Mouse (Mus musculus) liver, embryonic 15.5 days (tissue): ENCODE data around the gene Bag2. TPM values are rescaled to one million over a fixed set of nuclear protein-coding genes. Genes with fewer than 3 reads are reported as not detected.

ENCODE experiments used
- ATAC-seq: fragments of 200-750 bp; cut with Nextera tagmentation; 2 replicates; pipeline ENCODE4 v1.8.0; 2017; ENCODE audit warnings: moderate number of reproducible peaks, mild to moderate bottlenecking, moderate library complexity; ENCODE audit not compliant: insufficient read depth
- H3K27ac ChIP-seq: fragments of 300-500 bp; sonication (generic); replicated peaks from 2 replicates; pipeline ENCODE4 v1.5.1; 2015; ENCODE audit warnings: mild to moderate bottlenecking, inconsistent platforms
- H3K27me3 ChIP-seq: fragments of 300-500 bp; sonication (generic); 2 replicates; pipeline ENCODE4 v1.6.1; 2015; ENCODE audit warnings: mild to moderate bottlenecking, inconsistent platforms
- H3K36me3 ChIP-seq: fragments of 300-500 bp; sonication (generic); replicated peaks from 2 replicates; pipeline ENCODE4 v1.6.1; 2015; ENCODE audit warnings: moderate library complexity, mild to moderate bottlenecking, inconsistent platforms
- H3K4me1 ChIP-seq: fragments of 300-500 bp; sonication (generic); replicated peaks from 2 replicates; pipeline ENCODE4 v1.6.1; 2015; ENCODE audit warnings: inconsistent platforms
- H3K4me2 ChIP-seq: fragments of 300-500 bp; sonication (generic); 2 replicates; pipeline ENCODE4 v1.6.1; 2015; ENCODE audit warnings: moderate library complexity, mild to moderate bottlenecking, inconsistent platforms
- H3K4me3 ChIP-seq: fragments of 300-500 bp; sonication (generic); replicated peaks from 2 replicates; pipeline ENCODE4 v1.5.1; 2015; ENCODE audit warnings: mild to moderate bottlenecking, inconsistent platforms
- H3K9ac ChIP-seq: fragments of 300-500 bp; sonication (generic); 2 replicates; pipeline ENCODE4 v1.6.1; 2015; ENCODE audit warnings: moderate library complexity, mild to moderate bottlenecking, inconsistent platforms
- H3K9me3 ChIP-seq: fragments of 300-500 bp; sonication (generic); replicated peaks from 2 replicates; pipeline ENCODE4 v1.6.1; 2016; ENCODE audit warnings: inconsistent platforms
- WGBS: fragments of 180-500 bp; shearing (Covaris S2); methylation state at CpG from one replicate; pipeline ENCODE4 v1.1.7; 2015; ENCODE audit warnings: mixed read lengths; ENCODE audit not compliant: insufficient replicate concordance; 5-methylcytosine and 5-hydroxymethylcytosine counted together
- polyA plus RNA-seq: library from polyadenylated mRNA; unstranded; fragments of >200 nt; fragmentation: Nextera tagmentation; extraction: Ambion mirVana; gene quantifications from 2 replicates; pipeline ENCODE4 v1.2.1, GENCODE M21; 2015

The Bag2 gene
- 47.7 and 48.7 TPM in 2 replicates for polyA plus RNA-seq

DNA sequence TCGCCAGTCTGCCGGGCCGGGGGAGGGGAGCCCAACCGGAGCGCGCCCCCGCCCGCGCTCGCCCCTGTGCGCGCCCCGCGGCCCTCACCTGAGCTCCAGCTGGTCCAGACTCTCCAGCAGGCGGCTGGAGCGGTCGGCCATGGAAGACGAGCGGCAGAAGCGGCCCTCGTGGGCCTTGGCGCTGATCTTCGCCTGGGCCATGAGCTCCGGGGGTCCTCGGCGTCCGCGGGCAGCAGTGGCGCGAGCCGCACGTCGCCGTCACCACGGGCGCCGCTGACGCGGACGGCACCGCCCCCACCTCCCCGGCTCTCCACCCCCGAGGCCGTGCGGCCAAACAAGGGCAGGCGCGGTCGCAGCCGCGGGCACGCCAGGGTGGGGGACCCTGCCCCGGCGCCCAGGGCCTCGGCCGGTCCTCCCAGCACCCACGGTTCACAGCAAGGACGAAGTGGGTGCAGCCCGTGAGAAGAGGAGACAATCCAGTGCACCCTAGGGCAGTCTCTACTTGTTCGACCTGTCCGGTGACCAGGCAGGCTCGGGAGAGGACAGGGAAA lies at the start of gene Bag2:
Gene Bag2 (minus strand): TSS at position 305 of the 551 bp plus-strand sequence.
- peak within 1 kb of the TSS; percentile 91 for H3K9ac ChIP-seq
- H3K4me1 ChIP-seq: peaks cover 62% of the 10 kb centered on the region
- under 1% methylated on average over 61 of the region's 61 CpGs for WGBS
- peaks cover 14% of the 10 kb centered on the region; the same call in 1 of the 2 replicates for H3K36me3 ChIP-seq
- ATAC-seq: peak; percentile 64
- H3K4me3 ChIP-seq: peak within 1 kb of the TSS; percentile 93
- peak within 1 kb of the TSS; percentile 99 for H3K4me2 ChIP-seq
- no peaks in the 10 kb centered on the region for H3K27me3 ChIP-seq
- H3K9me3 ChIP-seq: no peaks in the 10 kb centered on the region
- H3K27ac ChIP-seq: peak within 1 kb of the TSS; percentile 84

DNA sequence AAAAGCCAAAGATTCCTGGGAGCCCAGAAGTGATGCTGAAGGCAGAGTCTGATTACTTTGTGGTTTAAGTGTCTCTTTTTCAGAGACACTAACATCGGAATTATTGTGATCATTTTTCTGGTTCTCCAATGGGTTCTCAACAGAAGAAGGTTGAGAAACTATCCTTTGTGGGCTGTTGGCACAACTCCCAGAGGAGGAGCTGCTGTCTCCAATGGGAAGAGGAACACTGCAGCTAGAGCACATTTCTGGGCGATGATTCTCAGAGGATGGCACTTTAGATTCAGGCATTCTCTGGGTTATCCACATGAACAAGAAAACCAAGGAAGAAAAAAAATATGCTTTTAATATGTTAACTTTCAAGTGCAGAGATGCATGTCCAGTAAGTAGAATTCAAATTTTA lies 45.7 kb upstream of the Bag2 start:
- peaks cover 60% of the 10 kb centered on the region for H3K36me3 ChIP-seq
- ATAC-seq: no peak

GRCm38 (mm10) chr1:33799620-33800019 lies 42.0 kb upstream of the Bag2 start:
- Histone ChIP-seq H3K4me2 (no peak overlapping the region), H3K27me3 (no peaks in the 10 kb centered on the region), H3K9ac (no peak overlapping the region), H3K9me3 (no peaks in the 10 kb centered on the region), H3K4me1 (no peaks in the 10 kb centered on the region), H3K4me3 (no peak overlapping the region), H3K36me3 (peaks cover 44% of the 10 kb centered on the region), H3K27ac (no peak overlapping the region)
- WGBS: 66% methylated on average over 3 of the region's 3 CpGs
- no peak for ATAC-seq

More for the DNA sequence above, 45.7 kb upstream of the Bag2 start:
- 84% methylated on average over 2 of the region's 2 CpGs for WGBS
- Histone ChIP-seq H3K9me3 (no peaks in the 10 kb centered on the region), H3K9ac (no peak overlapping the region), H3K4me1 (no peaks in the 10 kb centered on the region), H3K27me3 (no peaks in the 10 kb centered on the region), H3K4me3 (no peak overlapping the region), H3K4me2 (no peak overlapping the region), H3K27ac (no peak overlapping the region)

DNA sequence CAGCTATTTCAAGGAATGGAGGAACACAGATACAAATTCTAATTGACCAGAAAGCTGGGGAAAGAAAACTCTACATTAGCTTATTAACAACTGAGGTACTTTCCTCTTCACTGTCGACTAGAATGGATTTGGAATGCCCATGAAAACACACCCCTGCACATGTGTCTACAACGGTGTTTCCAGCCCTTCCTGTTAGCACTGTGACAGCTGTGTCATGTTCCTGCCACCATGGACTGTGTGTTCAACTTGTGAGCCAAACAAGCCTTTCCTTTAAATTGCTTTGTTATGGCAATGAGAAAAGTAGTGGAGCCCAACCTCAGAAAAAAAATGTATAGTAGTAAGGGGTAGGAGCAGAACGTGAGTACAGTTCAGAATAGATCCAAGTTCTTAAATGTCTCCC lies 30.9 kb upstream of the Bag2 start:
- WGBS: 30% methylated on average over 3 of the region's 3 CpGs
- Histone ChIP-seq H3K4me1 (no peaks in the 10 kb centered on the region; the same call in 1 of the 2 replicates), H3K27me3 (no peaks in the 10 kb centered on the region), H3K4me2 (no peak overlapping the region), H3K27ac (no peak overlapping the region), H3K4me3 (no peak overlapping the region), H3K36me3 (0 out of 2 replicates have a peak, but pooled peaks cover 2% of the 10 kb centered on the region), H3K9me3 (no peaks in the 10 kb centered on the region), H3K9ac (no peak overlapping the region)
- ATAC-seq: no peak

DNA sequence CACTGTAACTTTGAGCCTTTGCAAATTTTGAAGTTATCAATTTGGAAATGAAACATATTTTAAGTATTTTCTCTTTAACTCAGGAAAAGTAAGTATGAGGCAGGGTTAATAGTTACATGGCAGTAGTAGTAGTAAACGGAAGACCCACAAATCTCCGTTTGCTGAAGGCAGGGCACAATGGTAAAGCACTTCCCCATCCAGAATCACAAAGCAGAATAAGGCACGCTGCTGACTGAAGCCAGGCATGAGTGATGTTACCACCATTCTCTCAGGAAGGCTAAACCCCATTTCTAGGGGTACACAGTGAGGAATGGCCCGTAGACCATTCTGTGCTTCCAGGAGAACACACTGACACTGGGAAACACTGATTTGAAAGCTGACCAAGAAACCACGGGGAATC lies 30.5 kb upstream of the Bag2 start:
- ATAC-seq: no peak
- Histone ChIP-seq H3K9ac (no peak overlapping the region), H3K4me1 (no peaks in the 10 kb centered on the region; the same call in 1 of the 2 replicates), H3K9me3 (no peaks in the 10 kb centered on the region), H3K4me3 (no peak overlapping the region), H3K36me3 (0 out of 2 replicates have a peak, but pooled peaks cover 5% of the 10 kb centered on the region), H3K27ac (no peak overlapping the region), H3K4me2 (no peak overlapping the region), H3K27me3 (no peaks in the 10 kb centered on the region)
- 45% methylated on average over 5 of the region's 5 CpGs for WGBS

- H3K36me3 ChIP-seq: peaks cover 9% of the 10 kb centered on the region; the same call in 1 of the 2 replicates
- H3K27me3 ChIP-seq: no peaks in the 10 kb centered on the region
- H3K4me1 ChIP-seq: no peaks in the 10 kb centered on the region; the same call in 1 of the 2 replicates
- H3K9ac ChIP-seq: no peak overlapping the region
- no peak overlapping the region for H3K27ac ChIP-seq
- no peak for ATAC-seq
- WGBS: 90% methylated on average over 5 of the region's 5 CpGs
- no peak overlapping the region for H3K4me3 ChIP-seq
- H3K9me3 ChIP-seq: no peaks in the 10 kb centered on the region
- H3K4me2 ChIP-seq: no peak overlapping the region
Observed at GRCm38 (mm10) chr1:33784561-33784960, 27.0 kb upstream of the Bag2 start.

- Histone ChIP-seq H3K4me3 (no peak overlapping the region), H3K36me3 (peaks cover 34% of the 10 kb centered on the region), H3K27ac (no peak overlapping the region), H3K4me2 (no peak overlapping the region), H3K9ac (no peak overlapping the region), H3K4me1 (no peaks in the 10 kb centered on the region), H3K9me3 (no peaks in the 10 kb centered on the region), H3K27me3 (no peaks in the 10 kb centered on the region)
- no peak for ATAC-seq
- 84% methylated on average over 14 of the region's 14 CpGs for WGBS
Observed at GRCm38 (mm10) chr1:33776175-33776611, 18.6 kb upstream of the Bag2 start.

DNA sequence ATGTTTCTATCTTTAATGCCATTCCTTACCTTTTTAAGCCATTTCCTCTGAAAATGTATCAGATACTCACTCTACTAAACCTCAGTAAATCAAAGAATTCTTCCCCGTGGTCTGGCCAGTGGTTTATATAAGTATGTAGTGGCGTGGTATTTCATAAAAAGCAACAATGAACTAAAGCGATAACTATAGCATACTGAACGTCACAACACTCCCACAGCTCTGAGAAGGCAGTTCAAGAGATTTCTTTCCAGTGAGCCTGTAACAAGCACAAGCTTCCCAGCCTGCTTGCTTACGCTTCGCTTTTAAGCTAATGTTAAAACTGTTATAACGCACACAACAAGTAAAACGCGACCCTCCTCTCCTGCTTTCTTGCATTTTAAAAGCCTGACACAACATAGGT lies 14.5 kb upstream of the Bag2 start:
- Histone ChIP-seq H3K9ac (no peak overlapping the region), H3K27ac (no peak overlapping the region), H3K27me3 (no peaks in the 10 kb centered on the region), H3K9me3 (no peaks in the 10 kb centered on the region), H3K36me3 (peaks cover 50% of the 10 kb centered on the region), H3K4me1 (no peaks in the 10 kb centered on the region), H3K4me3 (no peak overlapping the region), H3K4me2 (no peak overlapping the region)
- ATAC-seq: no peak
- WGBS: 82% methylated on average over 9 of the region's 9 CpGs

DNA sequence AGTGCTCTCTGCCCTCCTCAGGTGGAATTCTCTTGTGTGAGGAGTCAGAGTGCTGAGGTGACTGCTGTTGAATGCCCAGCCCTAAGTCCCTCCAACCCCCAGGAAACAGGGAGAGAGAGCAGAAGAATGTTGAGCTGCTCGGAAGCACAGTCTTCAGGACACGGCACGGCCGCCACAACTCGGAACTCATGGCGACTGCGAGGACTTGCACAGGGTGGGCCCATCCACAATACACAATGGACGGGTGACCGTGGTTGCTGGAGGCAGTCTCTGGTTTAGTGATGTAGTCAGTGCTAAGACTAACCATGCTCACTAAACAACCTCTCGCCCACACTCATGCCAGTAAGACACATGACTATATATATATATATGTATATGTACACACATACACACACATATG lies 14.0 kb upstream of the Bag2 start:
- Histone ChIP-seq H3K27ac (no peak overlapping the region), H3K4me1 (no peaks in the 10 kb centered on the region), H3K36me3 (peaks cover 45% of the 10 kb centered on the region), H3K9ac (no peak overlapping the region), H3K27me3 (no peaks in the 10 kb centered on the region), H3K4me2 (no peak overlapping the region), H3K9me3 (no peaks in the 10 kb centered on the region), H3K4me3 (no peak overlapping the region)
- 87% methylated on average over 10 of the region's 10 CpGs for WGBS
- no peak for ATAC-seq

- H3K9me3 ChIP-seq: no peaks in the 10 kb centered on the region
- H3K4me1 ChIP-seq: 0 out of 2 replicates have a peak, but pooled peaks cover 2% of the 10 kb centered on the region
- no peak overlapping the region for H3K4me2 ChIP-seq
- H3K36me3 ChIP-seq: peaks cover 50% of the 10 kb centered on the region
- no peaks in the 10 kb centered on the region for H3K27me3 ChIP-seq
- H3K4me3 ChIP-seq: no peak overlapping the region
- no peak overlapping the region for H3K27ac ChIP-seq
- ATAC-seq: no peak
- no peak overlapping the region for H3K9ac ChIP-seq
Observed at GRCm38 (mm10) chr1:33768827-33769226, 11.2 kb upstream of the Bag2 start.

GRCm38 (mm10) chr1:33768091-33768787 lies 10.6 kb upstream of the Bag2 start:
- no peak for ATAC-seq
- no peak overlapping the region for H3K9ac ChIP-seq
- H3K4me3 ChIP-seq: no peak overlapping the region
- no peak overlapping the region for H3K4me2 ChIP-seq
- no peaks in the 10 kb centered on the region for H3K9me3 ChIP-seq
- H3K27me3 ChIP-seq: no peaks in the 10 kb centered on the region
- H3K27ac ChIP-seq: no peak overlapping the region
- WGBS: 80% methylated on average over 1 of the region's 1 CpGs
- peaks cover 50% of the 10 kb centered on the region for H3K36me3 ChIP-seq
- H3K4me1 ChIP-seq: 0 out of 2 replicates have a peak, but pooled peaks cover 2% of the 10 kb centered on the region
